9 mouse cellular contexts compared by ENCODE assay signal in the genomic region with DNA sequence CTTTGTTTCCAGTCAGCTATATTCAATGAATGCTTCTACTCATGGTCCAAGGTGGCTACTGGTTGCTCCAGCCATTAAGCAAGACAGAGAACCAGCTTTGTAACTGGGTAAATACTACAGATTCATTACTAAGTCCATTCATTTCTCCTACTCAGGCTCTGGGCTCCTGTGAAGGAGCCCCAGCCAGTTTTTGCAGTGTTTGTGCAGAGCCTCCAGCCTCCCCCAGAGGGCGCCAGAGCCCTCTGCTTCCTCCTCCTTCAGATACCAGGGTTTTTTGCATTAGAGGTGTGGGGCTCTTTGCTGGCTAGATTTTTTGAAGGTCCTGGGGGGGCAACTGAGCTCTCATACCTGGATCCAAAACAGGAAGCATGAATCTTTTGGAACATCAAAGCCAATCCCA. TPM values are rescaled to one million over a fixed set of nuclear protein-coding genes. Genes with fewer than 3 reads are reported as not detected.
DNase-seq lines count a peak whose midpoint lies in the region; ATAC-seq and TF ChIP-seq lines count a peak whose summit lies in the region.
"Had no signal": no experiment of that assay in that cellular context is flagged by ENCODE, and none has a peak within 500 bp of the region (broad histone marks: within the 10 kb centered on the region; RNA-seq: fewer than 3 reads in every experiment).

No protein-coding gene starts in this region.

- in situ Hi-C loops in CH12.LX (cut with MboI; ENCODE audit: low pct_ligation_motif_present, low pct_unique_long_range_greater_than_20kb, low sequenced_read_pairs): loop anchor here (5.0 to 25.0 kb wide), 4 partner anchors 67 to 417 kb away; partner anchors contain the start of gene 1700037H04Rik

- no peak overlapping the region for H3K27ac ChIP-seq in CH12.LX (ENCODE audit: insufficient read depth, low read depth)
- H3K27ac ChIP-seq in embryonic facial prominence, embryonic 14.5 days (replicated peaks; ENCODE audit: low read depth, low read length): no peak overlapping the region
- H3K27ac ChIP-seq in liver, postnatal 0 days (ENCODE audit: low read depth): no peak overlapping the region
- H3K27ac ChIP-seq in olfactory bulb, adult 2 months (ENCODE audit: insufficient read depth, low read depth, low read length): no peak overlapping the region

- peak; percentile 67 for DNase-seq in CH12.LX (ENCODE audit: extremely low read depth)
- DNase-seq in adrenal gland, postnatal 4 days (ENCODE audit: low spot score in 2 of 2): peak; percentile 38 to 41
- peak; percentile 68 for DNase-seq in embryonic facial prominence, embryonic 14.5 days (ENCODE audit: low spot score)
- peak; percentile 65 to 85 for DNase-seq in heart, adult 9 months (ENCODE audit: low spot score in 2 of 2)
- DNase-seq in kidney, postnatal 36 days: peak; percentile 73 to 87
- DNase-seq in liver, postnatal 0 days: peak; percentile 86
- peak; percentile 28 to 42 for DNase-seq in thymus, adult 18-20 months

- WGBS in embryonic facial prominence, embryonic 14.5 days: 0% methylated on average over 1 of the region's 1 CpGs
- 0% methylated on average over 1 of the region's 1 CpGs for WGBS in liver, postnatal 0 days (ENCODE audit: insufficient replicate concordance)
- 0% methylated on average over 1 of the region's 1 CpGs for WGBS in olfactory bulb, adult 2 months

- no peak overlapping the region for H3K4me2 ChIP-seq in CH12.LX (ENCODE audit: insufficient read depth, low read depth, poor library complexity, severe bottlenecking)
- H3K4me2 ChIP-seq in embryonic facial prominence, embryonic 14.5 days (ENCODE audit: low read depth, low read length): no peak overlapping the region
- H3K4me2 ChIP-seq in liver, postnatal 0 days (ENCODE audit: low read depth, low read length): no peak overlapping the region
- H3K4me2 ChIP-seq: limb, embryonic 15.5 days had no signal

- TF ChIP-seq POLR2A in CH12.LX (IDR thresholded peaks at IDR 0.05; ENCODE audit: low read depth, low read length): no peak
- no peak for TF ChIP-seq POLR2A in olfactory bulb, adult 2 months (IDR thresholded peaks at IDR 0.05; ENCODE audit: insufficient read depth, low read depth, low read length)

- H3K4me3 ChIP-seq in CH12.LX (replicated peaks in 1 of 3; ENCODE audit: low read depth in 2 of 3, low read length in 2 of 3, poor library complexity in 1 of 3): no peak overlapping the region
- no peak overlapping the region for H3K4me3 ChIP-seq in embryonic facial prominence, embryonic 14.5 days (ENCODE audit: low read depth, low read length)
- H3K4me3 ChIP-seq in liver, postnatal 0 days (ENCODE audit: low read depth, low read length): no peak overlapping the region
- H3K4me3 ChIP-seq in olfactory bulb, adult 2 months (ENCODE audit: insufficient read depth, low read depth, low read length): no peak overlapping the region
- H3K4me3 ChIP-seq: limb, embryonic 15.5 days had no signal

- TF ChIP-seq RAD21 in CH12.LX (IDR thresholded peaks at IDR 0.05; ENCODE audit: low read depth, low read length): peak; percentile 96

- ATAC-seq in embryonic facial prominence, embryonic 14.5 days (ENCODE audit: low read depth): no peak
- peak; percentile 40; the same call in 1 of the 2 replicates for ATAC-seq in liver, postnatal 0 days

- no peak overlapping the region for H3K9ac ChIP-seq in CH12.LX (ENCODE audit: insufficient read depth, low read depth)
- H3K9ac ChIP-seq in embryonic facial prominence, embryonic 14.5 days (ENCODE audit: low read depth, low read length): no peak overlapping the region
- H3K9ac ChIP-seq in liver, postnatal 0 days (replicated peaks): no peak overlapping the region
- H3K9ac ChIP-seq: limb, embryonic 15.5 days had no signal

- TF ChIP-seq CTCF in CH12.LX (conservative IDR thresholded peaks at IDR 0.05 in 1 of 2, IDR thresholded peaks at IDR 0.05 in 1 of 2; ENCODE audit: low read depth in 2 of 2, low read length in 2 of 2): peak; percentile 79 to 97
- peak; percentile 97 for TF ChIP-seq CTCF in liver, postnatal 0 days (IDR thresholded peaks at IDR 0.05; ENCODE audit: low read depth)
- TF ChIP-seq CTCF in olfactory bulb, adult 2 months (IDR thresholded peaks at IDR 0.05; ENCODE audit: insufficient read depth, low read depth, low read length): peak; percentile 98

- no peaks in the 10 kb centered on the region for H3K79me2 ChIP-seq in CH12.LX (replicated peaks; ENCODE audit: control insufficient read depth, extremely low read depth, insufficient read depth, poor library complexity, severe bottlenecking)

- TF ChIP-seq EP300 in CH12.LX (IDR thresholded peaks at IDR 0.05; ENCODE audit: low read length): no peak
- no peak for TF ChIP-seq EP300 in liver, postnatal 0 days (IDR thresholded peaks at IDR 0.05; ENCODE audit: low read depth)

- peaks cover 2 to 4% of the 10 kb centered on the region in 2 experiments; a peak in 3 of 4 replicates for H3K4me1 ChIP-seq in CH12.LX (ENCODE audit: control insufficient read depth in 1 of 2, insufficient read depth in 2 of 2)
- peaks cover 8% of the 10 kb centered on the region; the same call in 1 of the 2 replicates for H3K4me1 ChIP-seq in embryonic facial prominence, embryonic 14.5 days (ENCODE audit: control insufficient read depth, insufficient read depth, low read length)
- peaks cover 21% of the 10 kb centered on the region for H3K4me1 ChIP-seq in liver, postnatal 0 days (ENCODE audit: insufficient read depth)
- peaks cover 5% of the 10 kb centered on the region; the same call in 1 of the 2 replicates for H3K4me1 ChIP-seq in olfactory bulb, adult 2 months (ENCODE audit: control insufficient read depth, insufficient read depth, low read length)

- peaks cover 3% of the 10 kb centered on the region for H3K27me3 ChIP-seq in CH12.LX (replicated peaks)
- no peaks in the 10 kb centered on the region for H3K27me3 ChIP-seq in embryonic facial prominence, embryonic 14.5 days (replicated peaks; ENCODE audit: control insufficient read depth, insufficient read depth, low read length)
- H3K27me3 ChIP-seq in liver, postnatal 0 days (ENCODE audit: insufficient read depth, low read length): no peaks in the 10 kb centered on the region
- H3K27me3 ChIP-seq: limb, embryonic 15.5 days had no signal

- dilution Hi-C loops in CH12.LX (cut with MboI; ENCODE audit: extremely low pct_ligation_motif_present, extremely low pct_unique_long_range_greater_than_20kb, low sequenced_read_pairs): no loop called here

- H3K36me3 ChIP-seq in CH12.LX (replicated peaks in 1 of 2; ENCODE audit: control insufficient read depth in 1 of 2, insufficient read depth in 1 of 2, low read length in 1 of 2): no peaks in the 10 kb centered on the region
- H3K36me3 ChIP-seq in embryonic facial prominence, embryonic 14.5 days (ENCODE audit: control insufficient read depth, insufficient read depth, low read length): no peaks in the 10 kb centered on the region
- H3K36me3 ChIP-seq in liver, postnatal 0 days (replicated peaks; ENCODE audit: insufficient read depth, low read length): no peaks in the 10 kb centered on the region
- H3K36me3 ChIP-seq: limb, embryonic 15.5 days had no signal

- H3K9me3 ChIP-seq in CH12.LX (replicated peaks; ENCODE audit: low read length): no peaks in the 10 kb centered on the region
- no peaks in the 10 kb centered on the region for H3K9me3 ChIP-seq in embryonic facial prominence, embryonic 14.5 days (ENCODE audit: control insufficient read depth, low read length)
- no peaks in the 10 kb centered on the region for H3K9me3 ChIP-seq in liver, postnatal 0 days (ENCODE audit: low read length)
- H3K9me3 ChIP-seq: limb, embryonic 15.5 days had no signal

RNA-seq across cellular contexts. Expression of gene Siglec1, which starts 8.3 kb away (rescaled TPM):
- total RNA-seq in CH12.LX (2012; rRNA removed): 0.04 TPM in 1 of 2 replicates, not detected in the other
- total RNA-seq in CH12.LX (2014; rRNA removed): not detected in 2 replicates
- polyA plus RNA-seq in CH12.LX (2012; ENCODE audit: insufficient read length, low read depth): 0.05 TPM in 1 of 2 replicates, not detected in the other
- total RNA-seq in adrenal gland, postnatal 4 days (2021): 1 to 10 TPM; 2.6 to 3.0 TPM
- 0.58 and 0.70 TPM in 2 replicates for polyA plus RNA-seq in embryonic facial prominence, embryonic 14.5 days (2014; fragmentation: Nextera tagmentation; extraction: Ambion mirVana)
- polyA plus RNA-seq in liver, postnatal 0 days (2015; fragmentation: Nextera tagmentation; extraction: Ambion mirVana): 1.9 and 2.0 TPM in 2 replicates
- polyA plus RNA-seq in olfactory bulb, adult 2 months (2012; ENCODE audit: insufficient read depth, insufficient read length, low replicate concordance, missing spikeins): not detected in 2 replicates

RNA-seq across cellular contexts. Expression of gene Adam33, which starts 31.2 kb away (rescaled TPM):
- total RNA-seq in CH12.LX (2012; rRNA removed) (0.17 TPM in 2 replicates), CH12.LX (2014; rRNA removed) (not detected in 2 replicates)
- 0.21 and 0.44 TPM in 2 replicates for polyA plus RNA-seq in CH12.LX (2012; ENCODE audit: insufficient read length, low read depth)
- total RNA-seq in adrenal gland, postnatal 4 days (2021): 1 to 10 TPM; 5.6 to 6.8 TPM
- polyA plus RNA-seq in embryonic facial prominence, embryonic 14.5 days (2014; fragmentation: Nextera tagmentation; extraction: Ambion mirVana): 18.4 and 22.7 TPM in 2 replicates
- 1.2 TPM in 2 replicates for polyA plus RNA-seq in liver, postnatal 0 days (2015; fragmentation: Nextera tagmentation; extraction: Ambion mirVana)
- polyA plus RNA-seq in olfactory bulb, adult 2 months (2012; ENCODE audit: insufficient read depth, insufficient read length, low replicate concordance, missing spikeins): not detected in 2 replicates

RNA-seq across cellular contexts. Expression of gene Hspa12b, which starts 32.3 kb away (rescaled TPM):
- total RNA-seq in CH12.LX (2012; rRNA removed) (1.3 and 1.7 TPM in 2 replicates), CH12.LX (2014; rRNA removed) (0.24 and 0.56 TPM in 2 replicates)
- polyA plus RNA-seq in CH12.LX (2012; ENCODE audit: insufficient read length, low read depth): 2.0 TPM in 2 replicates
- 10 to 100 TPM; 20.7 to 23.0 TPM for total RNA-seq in adrenal gland, postnatal 4 days (2021)
- 9.2 and 10.9 TPM in 2 replicates for polyA plus RNA-seq in embryonic facial prominence, embryonic 14.5 days (2014; fragmentation: Nextera tagmentation; extraction: Ambion mirVana)
- 0.65 and 0.67 TPM in 2 replicates for polyA plus RNA-seq in liver, postnatal 0 days (2015; fragmentation: Nextera tagmentation; extraction: Ambion mirVana)
- not detected in 2 replicates for polyA plus RNA-seq in olfactory bulb, adult 2 months (2012; ENCODE audit: insufficient read depth, insufficient read length, low replicate concordance, missing spikeins)

RNA-seq across cellular contexts. Expression of gene Gm11037, which starts 38.5 kb away (rescaled TPM):
- total RNA-seq in CH12.LX (2012; rRNA removed) (not detected in 2 replicates), CH12.LX (2014; rRNA removed) (not detected in 2 replicates)
- not detected in 2 replicates for polyA plus RNA-seq in CH12.LX (2012; ENCODE audit: insufficient read length, low read depth)
- not detected for total RNA-seq in adrenal gland, postnatal 4 days (2021)
- polyA plus RNA-seq in embryonic facial prominence, embryonic 14.5 days (2014; fragmentation: Nextera tagmentation; extraction: Ambion mirVana): not detected in 2 replicates
- polyA plus RNA-seq in liver, postnatal 0 days (2015; fragmentation: Nextera tagmentation; extraction: Ambion mirVana): not detected in 2 replicates
- not detected in 2 replicates for polyA plus RNA-seq in olfactory bulb, adult 2 months (2012; ENCODE audit: insufficient read depth, insufficient read length, low replicate concordance, missing spikeins)
- polyA plus RNA-seq: limb, embryonic 15.5 days had no signal

RNA-seq across cellular contexts. Expression of gene Gfra4, which starts 51.9 kb away (rescaled TPM):
- total RNA-seq in CH12.LX (2012; rRNA removed): not detected in 2 replicates
- not detected in 2 replicates for total RNA-seq in CH12.LX (2014; rRNA removed)
- not detected in 2 replicates for polyA plus RNA-seq in CH12.LX (2012; ENCODE audit: insufficient read length, low read depth)
- total RNA-seq in adrenal gland, postnatal 4 days (2021): 10 to 100 TPM; 10.1 to 11.4 TPM
- 31.5 and 32.0 TPM in 2 replicates for polyA plus RNA-seq in embryonic facial prominence, embryonic 14.5 days (2014; fragmentation: Nextera tagmentation; extraction: Ambion mirVana)
- 0.07 and 0.26 TPM in 2 replicates for polyA plus RNA-seq in liver, postnatal 0 days (2015; fragmentation: Nextera tagmentation; extraction: Ambion mirVana)
- polyA plus RNA-seq in olfactory bulb, adult 2 months (2012; ENCODE audit: insufficient read depth, insufficient read length, low replicate concordance, missing spikeins): not detected in 2 replicates

Comparison
In these comparisons a context has a peak if more than half of its experiments do, and no peak if none do; other contexts are left out.
1. DNase-seq: peak in every context shown above with its lines; median percentile 86 in liver, postnatal 0 days; 80 in kidney, postnatal 36 days; 75 in heart, adult 9 months; 68 in embryonic facial prominence, embryonic 14.5 days; 67 in CH12.LX; 40 in adrenal gland, postnatal 4 days; 35 in thymus, adult 18-20 months.